Mouse (Mus musculus) erythroblast, embryonic 14.5 days (primary cell): ENCODE measurements around the gene Gng2.

Source experiments
- GATA1 ChIP-seq: IDR thresholded peaks from 2 replicates; pipeline ENCODE4 v1.6.1; 2012; ENCODE audit warnings: low read length, inconsistent platforms, mixed read lengths
- TAL1 ChIP-seq: IDR thresholded peaks from 3 replicates; pipeline ENCODE4 v1.6.1; 2012; ENCODE audit warnings: low read length, inconsistent platforms, mixed read lengths

- TF ChIP-seq GATA1 (no peak), TAL1 (no peak)
Observed at GRCm38 (mm10) chr14:19968321-19969010, 9.0 kb downstream of the Gng2 start.
